Mouse (Mus musculus) stomach, postnatal 0 days (tissue): ENCODE results near the gene Baat.

Experiments
- CTCF ChIP-seq: IDR thresholded peaks from 2 replicates; pipeline ENCODE4 v1.5.1; 2016; ENCODE audit warnings: antibody characterized with exemption, low read depth, mild to moderate bottlenecking, moderate library complexity
- EP300 ChIP-seq: optimal IDR thresholded peaks from 2 replicates; pipeline ENCODE3; 2016; ENCODE audit warnings: antibody characterized with exemption

DNA sequence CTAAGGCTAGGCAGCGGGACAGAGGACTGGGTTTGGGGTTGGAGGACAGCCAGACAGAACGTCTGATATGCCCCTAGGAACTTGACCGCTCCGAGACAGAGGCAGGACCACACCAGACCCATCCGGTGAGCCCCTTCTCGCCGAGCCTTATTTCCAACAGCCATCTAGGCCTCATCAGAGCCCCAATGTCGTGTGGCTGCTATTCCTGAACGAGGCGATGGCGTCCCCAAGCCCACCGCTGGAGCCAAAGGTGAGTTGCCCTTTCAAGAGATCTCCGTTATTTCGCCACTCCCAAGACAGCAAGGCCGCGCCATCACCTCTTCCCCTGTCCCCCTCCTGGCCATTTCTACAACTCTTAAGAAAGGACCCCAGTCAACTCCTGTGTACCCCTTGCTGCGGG, 15.0 kb upstream of the Baat start:
- no peak for TF ChIP-seq EP300
- peak; percentile 26; the same call in 1 of the 2 replicates for TF ChIP-seq CTCF
